Mouse (Mus musculus): Measurements from ENCODE around the gene Lias.
A peak's percentile ranks its signal among the peaks of the same experiment; 100 is the strongest.

Gene Lias

GRCm38 (mm10) chr5:65425251-65425650 lies 34.0 kb downstream of the Lias start:
- DNase-seq (ENCODE audit: low spot score) = no peak

GRCm38 (mm10) chr5:65428321-65428720 lies 37.0 kb downstream of the Lias start:
- DNase-seq (ENCODE audit: low spot score) = no peak

GRCm38 (mm10) chr5:65429441-65429840 lies 38.1 kb downstream of the Lias start:
- DNase-seq (ENCODE audit: low spot score) = no peak

- DNase-seq (ENCODE audit: low spot score) = no peak
Measured at GRCm38 (mm10) chr5:65434471-65435362, 43.4 kb downstream of the Lias start.

GRCm38 (mm10) chr5:65435363-65435805 lies 44.1 kb downstream of the Lias start:
- no peak for DNase-seq (ENCODE audit: low spot score)

- DNase-seq (ENCODE audit: low spot score) = peak; percentile 94
Measured at GRCm38 (mm10) chr5:65435806-65436561, 44.7 kb downstream of the Lias start, which contains the start of gene Ugdh. TSS of gene Ugdh (minus strand) at chr5:65435949.

GRCm38 (mm10) chr5:65438041-65438440 lies 46.7 kb downstream of the Lias start:
- no peak for DNase-seq (ENCODE audit: low spot score)

GRCm38 (mm10) chr5:65444981-65445380 lies 53.7 kb downstream of the Lias start:
- no peak for DNase-seq (ENCODE audit: low spot score)

GRCm38 (mm10) chr5:65446756-65447155 lies 55.5 kb downstream of the Lias start:
- DNase-seq (ENCODE audit: low spot score) = no peak

GRCm38 (mm10) chr5:65447826-65448225 lies 56.5 kb downstream of the Lias start:
- no peak for DNase-seq (ENCODE audit: low spot score)

- DNase-seq (ENCODE audit: low spot score) = no peak
Measured at GRCm38 (mm10) chr5:65448941-65449340, 57.6 kb downstream of the Lias start.

GRCm38 (mm10) chr5:65454771-65455170 lies 63.5 kb downstream of the Lias start:
- no peak for DNase-seq (ENCODE audit: low spot score)

GRCm38 (mm10) chr5:65457086-65457827 lies 66.0 kb downstream of the Lias start:
- DNase-seq (ENCODE audit: low spot score) = no peak

GRCm38 (mm10) chr5:65457846-65458245 lies 66.5 kb downstream of the Lias start:
- no peak for DNase-seq (ENCODE audit: low spot score)

GRCm38 (mm10) chr5:65459454-65459853 lies 68.2 kb downstream of the Lias start:
- no peak for DNase-seq (ENCODE audit: low spot score)

Measured in ovary, postnatal 14 days (tissue).